Mouse (Mus musculus) testis, adult 2 months (tissue): ENCODE results near the gene Trim25.

Experiments used
- CTCF ChIP-seq: fragments of 200-500 bp; IDR thresholded peaks from 2 replicates; pipeline ENCODE4 v1.5.1; 2012; ENCODE audit warnings: low read depth, mild to moderate bottlenecking, inconsistent platforms, low read length, moderate library complexity; ENCODE audit not compliant: control insufficient read depth, insufficient read depth, insufficient replicate concordance
- POLR2A ChIP-seq: fragments of 200-500 bp; IDR thresholded peaks from 2 replicates; pipeline ENCODE4 v1.6.1; 2012; ENCODE audit warnings: low read depth, mild to moderate bottlenecking, inconsistent platforms, low read length, moderate library complexity; ENCODE audit not compliant: control insufficient read depth

GRCm38 (mm10) chr11:88951576-88951975, 47.6 kb upstream of the Trim25 start:
- TF ChIP-seq CTCF (no peak), POLR2A (no peak)
